14 mouse cellular contexts compared by ENCODE assay signal in the genomic region with DNA sequence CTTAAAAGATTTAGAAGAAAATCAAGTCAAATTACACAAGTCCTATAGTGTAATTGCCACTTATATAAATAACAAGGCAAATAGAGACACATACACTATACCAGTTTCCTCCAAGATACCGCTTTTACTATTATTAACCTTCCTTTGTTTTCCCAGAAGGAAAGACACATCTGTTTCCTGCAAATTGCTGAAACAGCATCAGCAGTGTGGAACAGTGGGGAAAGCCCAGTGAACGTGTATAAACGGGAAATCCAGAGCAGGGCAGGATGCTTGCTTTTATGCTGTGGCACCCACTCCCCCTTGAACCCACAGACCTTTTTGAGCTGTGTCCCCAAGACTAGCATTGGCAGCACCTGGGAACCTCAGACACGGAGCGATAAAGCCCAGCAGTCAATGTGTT. TPM values are rescaled to one million over a fixed set of nuclear protein-coding genes. Genes with fewer than 3 reads are reported as not detected.
DNase-seq lines count a peak whose midpoint lies in the region; ATAC-seq and TF ChIP-seq lines count a peak whose summit lies in the region.
"Had no signal": no experiment of that assay in that cellular context is flagged by ENCODE, and none has a peak within 500 bp of the region (broad histone marks: within the 10 kb centered on the region; RNA-seq: fewer than 3 reads in every experiment).

No protein-coding gene starts in this region.

- H3K27me3 ChIP-seq in forebrain, embryonic 14.5 days (replicated peaks; ENCODE audit: control insufficient read depth, insufficient read depth, low read length), result no peaks in the 10 kb centered on the region
- H3K27me3 ChIP-seq in forebrain, embryonic 11.5 days (ENCODE audit: control insufficient read depth, insufficient read depth, low read length), result no peaks in the 10 kb centered on the region
- H3K27me3 ChIP-seq in intestine, embryonic 15.5 days (replicated peaks), result no peaks in the 10 kb centered on the region
- no peaks in the 10 kb centered on the region for H3K27me3 ChIP-seq in intestine, postnatal 0 days (replicated peaks; ENCODE audit: control insufficient read depth, insufficient read depth, low read length)
- no peaks in the 10 kb centered on the region for H3K27me3 ChIP-seq in midbrain, embryonic 14.5 days (ENCODE audit: control insufficient read depth, insufficient read depth, low read length)
- H3K27me3 ChIP-seq in midbrain, embryonic 10.5 days (ENCODE audit: low read depth, poor library complexity, severe bottlenecking), result no peaks in the 10 kb centered on the region; the same call in 1 of the 2 replicates
- no peaks in the 10 kb centered on the region for H3K27me3 ChIP-seq in neural tube, embryonic 15.5 days (replicated peaks)
- H3K27me3 ChIP-seq: embryonic facial prominence, embryonic 13.5 days; liver, embryonic 15.5 days had no signal

- peak overlapping the region; percentile 70 for H3K27ac ChIP-seq in forebrain, embryonic 14.5 days (ENCODE audit: low read depth, low read length)
- no peak overlapping the region for H3K27ac ChIP-seq in forebrain, embryonic 11.5 days (ENCODE audit: low read depth, low read length)
- H3K27ac ChIP-seq in intestine, embryonic 15.5 days, result no peak overlapping the region
- H3K27ac ChIP-seq in intestine, postnatal 0 days (ENCODE audit: low read depth, low read length), result no peak overlapping the region
- no peak overlapping the region for H3K27ac ChIP-seq in midbrain, embryonic 14.5 days (replicated peaks; ENCODE audit: low read depth, low read length)
- H3K27ac ChIP-seq in midbrain, embryonic 10.5 days (replicated peaks), result no peak overlapping the region; the same call in 1 of the 2 replicates
- peak overlapping the region; percentile 74 for H3K27ac ChIP-seq in neural tube, embryonic 15.5 days (replicated peaks)
- H3K27ac ChIP-seq: embryonic facial prominence, embryonic 13.5 days; left cerebral cortex, adult 2 months; liver, embryonic 15.5 days had no signal

- no peak for TF ChIP-seq CTCF in intestine, postnatal 0 days (IDR thresholded peaks at IDR 0.05; ENCODE audit: low read depth)

- DNase-seq in forebrain, embryonic 14.5 days (ENCODE audit: low spot score), result peak; percentile 31
- no peak for DNase-seq in forebrain, embryonic 11.5 days (ENCODE audit: low spot score)
- peak; percentile 30 for DNase-seq in midbrain, embryonic 14.5 days
- no peak for DNase-seq in midbrain, embryonic 10.5 days (ENCODE audit: low spot score)
- no peak for DNase-seq in spleen, postnatal 14 days (ENCODE audit: low spot score in 2 of 2)
- DNase-seq: B cell, adult 2 months; kidney, postnatal 10 days; thymus, postnatal 25 days had no signal

- H3K4me2 ChIP-seq in forebrain, embryonic 14.5 days (ENCODE audit: low read length), result no peak overlapping the region
- no peak overlapping the region for H3K4me2 ChIP-seq in forebrain, embryonic 11.5 days (ENCODE audit: low read depth, low read length, severe bottlenecking)
- no peak overlapping the region for H3K4me2 ChIP-seq in intestine, embryonic 15.5 days (replicated peaks)
- no peak overlapping the region for H3K4me2 ChIP-seq in intestine, postnatal 0 days (replicated peaks; ENCODE audit: low read depth)
- H3K4me2 ChIP-seq in midbrain, embryonic 14.5 days (ENCODE audit: low read length), result no peak overlapping the region
- H3K4me2 ChIP-seq in neural tube, embryonic 15.5 days, result no peak overlapping the region
- H3K4me2 ChIP-seq: embryonic facial prominence, embryonic 13.5 days; liver, embryonic 15.5 days had no signal

- ATAC-seq in forebrain, embryonic 14.5 days, result peak; percentile 0; the same call in 1 of the 2 replicates
- no peak for ATAC-seq in forebrain, embryonic 11.5 days (replicated peaks; ENCODE audit: low FRiP score)
- ATAC-seq in intestine, embryonic 15.5 days, result 0 out of 2 replicates have a peak, but pooled peaks have one; percentile 27
- ATAC-seq in intestine, postnatal 0 days, result no peak
- no peak for ATAC-seq in midbrain, embryonic 14.5 days (ENCODE audit: low FRiP score, low TSS enrichment)
- peak; percentile 15; the same call in 1 of the 2 replicates for ATAC-seq in neural tube, embryonic 15.5 days (ENCODE audit: low FRiP score)

- H3K4me1 ChIP-seq in forebrain, embryonic 14.5 days (ENCODE audit: control insufficient read depth, insufficient read depth, low read length), result peaks cover 45% of the 10 kb centered on the region
- H3K4me1 ChIP-seq in forebrain, embryonic 11.5 days (replicated peaks; ENCODE audit: control insufficient read depth, insufficient read depth, low read length), result 0 out of 2 replicates have a peak, but pooled peaks cover 5% of the 10 kb centered on the region
- 0 out of 2 replicates have a peak, but pooled peaks cover 9% of the 10 kb centered on the region for H3K4me1 ChIP-seq in intestine, embryonic 15.5 days (replicated peaks)
- H3K4me1 ChIP-seq in intestine, postnatal 0 days (replicated peaks; ENCODE audit: control insufficient read depth, insufficient read depth, low read length), result no peaks in the 10 kb centered on the region
- peaks cover 9% of the 10 kb centered on the region for H3K4me1 ChIP-seq in midbrain, embryonic 14.5 days (ENCODE audit: control insufficient read depth, insufficient read depth, low read length)
- H3K4me1 ChIP-seq in midbrain, embryonic 10.5 days, result peaks cover 37% of the 10 kb centered on the region
- H3K4me1 ChIP-seq in neural tube, embryonic 15.5 days, result peaks cover 44% of the 10 kb centered on the region

- H3K9me3 ChIP-seq in forebrain, embryonic 14.5 days (replicated peaks; ENCODE audit: control insufficient read depth, low read length), result no peaks in the 10 kb centered on the region
- no peaks in the 10 kb centered on the region for H3K9me3 ChIP-seq in forebrain, embryonic 11.5 days (ENCODE audit: control insufficient read depth, low read length)
- no peaks in the 10 kb centered on the region for H3K9me3 ChIP-seq in intestine, embryonic 15.5 days
- H3K9me3 ChIP-seq in intestine, postnatal 0 days (ENCODE audit: control insufficient read depth), result no peaks in the 10 kb centered on the region
- no peaks in the 10 kb centered on the region for H3K9me3 ChIP-seq in midbrain, embryonic 14.5 days (ENCODE audit: control insufficient read depth, low read length)
- no peaks in the 10 kb centered on the region for H3K9me3 ChIP-seq in midbrain, embryonic 10.5 days (replicated peaks)
- H3K9me3 ChIP-seq in neural tube, embryonic 15.5 days (replicated peaks), result no peaks in the 10 kb centered on the region
- H3K9me3 ChIP-seq: embryonic facial prominence, embryonic 13.5 days; liver, embryonic 15.5 days had no signal

- H3K9ac ChIP-seq in forebrain, embryonic 14.5 days (ENCODE audit: low read length), result no peak overlapping the region
- H3K9ac ChIP-seq in forebrain, embryonic 11.5 days (ENCODE audit: low read length), result no peak overlapping the region
- H3K9ac ChIP-seq in intestine, embryonic 15.5 days, result no peak overlapping the region
- no peak overlapping the region for H3K9ac ChIP-seq in intestine, postnatal 0 days (ENCODE audit: low read depth, low read length)
- H3K9ac ChIP-seq in midbrain, embryonic 14.5 days (replicated peaks; ENCODE audit: low read length), result no peak overlapping the region
- H3K9ac ChIP-seq in neural tube, embryonic 15.5 days (replicated peaks), result no peak overlapping the region
- H3K9ac ChIP-seq: embryonic facial prominence, embryonic 13.5 days; liver, embryonic 15.5 days had no signal

- no peak overlapping the region for H3K4me3 ChIP-seq in forebrain, embryonic 14.5 days (ENCODE audit: low read depth, low read length)
- H3K4me3 ChIP-seq in forebrain, embryonic 11.5 days (ENCODE audit: low read depth, low read length), result no peak overlapping the region
- H3K4me3 ChIP-seq in intestine, embryonic 15.5 days (replicated peaks), result no peak overlapping the region
- H3K4me3 ChIP-seq in intestine, postnatal 0 days (ENCODE audit: low read depth, low read length), result no peak overlapping the region
- H3K4me3 ChIP-seq in midbrain, embryonic 14.5 days (replicated peaks; ENCODE audit: low read depth, low read length), result no peak overlapping the region
- H3K4me3 ChIP-seq in midbrain, embryonic 10.5 days, result no peak overlapping the region
- no peak overlapping the region for H3K4me3 ChIP-seq in neural tube, embryonic 15.5 days (replicated peaks)
- H3K4me3 ChIP-seq: embryonic facial prominence, embryonic 13.5 days; left cerebral cortex, adult 2 months; liver, embryonic 15.5 days had no signal

- no peaks in the 10 kb centered on the region for H3K36me3 ChIP-seq in forebrain, embryonic 14.5 days (ENCODE audit: control insufficient read depth, insufficient read depth, low read length)
- H3K36me3 ChIP-seq in forebrain, embryonic 11.5 days (ENCODE audit: control insufficient read depth, insufficient read depth, low read length), result no peaks in the 10 kb centered on the region
- no peaks in the 10 kb centered on the region for H3K36me3 ChIP-seq in intestine, embryonic 15.5 days
- no peaks in the 10 kb centered on the region for H3K36me3 ChIP-seq in intestine, postnatal 0 days (ENCODE audit: control insufficient read depth, insufficient read depth)
- no peaks in the 10 kb centered on the region for H3K36me3 ChIP-seq in midbrain, embryonic 14.5 days (ENCODE audit: control insufficient read depth, insufficient read depth, low read length)
- no peaks in the 10 kb centered on the region for H3K36me3 ChIP-seq in midbrain, embryonic 10.5 days
- no peaks in the 10 kb centered on the region for H3K36me3 ChIP-seq in neural tube, embryonic 15.5 days
- H3K36me3 ChIP-seq: embryonic facial prominence, embryonic 13.5 days; liver, embryonic 15.5 days had no signal

- 41% methylated on average over 5 of the region's 5 CpGs for WGBS in forebrain, embryonic 14.5 days
- 71% methylated on average over 5 of the region's 5 CpGs for WGBS in forebrain, embryonic 11.5 days
- 65% methylated on average over 5 of the region's 5 CpGs for WGBS in intestine, embryonic 15.5 days
- WGBS in intestine, postnatal 0 days, result 62% methylated on average over 5 of the region's 5 CpGs
- WGBS in midbrain, embryonic 14.5 days, result 56% methylated on average over 5 of the region's 5 CpGs
- 74% methylated on average over 5 of the region's 5 CpGs for WGBS in midbrain, embryonic 10.5 days
- WGBS in neural tube, embryonic 15.5 days, result 39% methylated on average over 5 of the region's 5 CpGs

RNA-seq across cellular contexts. Expression of gene Gsap, which starts 15.2 kb away (rescaled TPM):
- polyA plus RNA-seq in forebrain, embryonic 14.5 days (2014; fragmentation: Nextera tagmentation; extraction: Ambion mirVana), result 7.7 and 8.8 TPM in 2 replicates
- polyA plus RNA-seq in forebrain, embryonic 11.5 days (2014; fragmentation: Nextera tagmentation; extraction: Ambion mirVana), result 1.5 and 1.6 TPM in 2 replicates
- polyA plus RNA-seq in intestine, embryonic 15.5 days (2015; fragmentation: Nextera tagmentation; extraction: Ambion mirVana), result 1.7 and 1.9 TPM in 2 replicates
- 0.81 and 0.97 TPM in 2 replicates for polyA plus RNA-seq in intestine, postnatal 0 days (2015; fragmentation: Nextera tagmentation; extraction: Ambion mirVana)
- 9.1 and 9.2 TPM in 2 replicates for polyA plus RNA-seq in midbrain, embryonic 14.5 days (2014; fragmentation: Nextera tagmentation; extraction: Ambion mirVana)
- 1.6 and 2.6 TPM in 2 replicates for polyA plus RNA-seq in midbrain, embryonic 10.5 days (2016; fragmentation: Nextera tagmentation; extraction: Ambion mirVana)
- polyA plus RNA-seq in neural tube, embryonic 15.5 days (2015; fragmentation: Nextera tagmentation; extraction: Ambion mirVana), result 11.3 and 12.1 TPM in 2 replicates

Comparison
In these comparisons a context has a peak if more than half of its experiments do, and no peak if none do; other contexts are left out.
1. ATAC-seq: peak in forebrain, embryonic 14.5 days (single experiment), intestine, embryonic 15.5 days (single experiment) and neural tube, embryonic 15.5 days (single experiment); none in forebrain, embryonic 11.5 days (single experiment), intestine, postnatal 0 days (single experiment) and midbrain, embryonic 14.5 days (single experiment).
2. DNase-seq: peak in forebrain, embryonic 14.5 days (single experiment) and midbrain, embryonic 14.5 days (single experiment); none in forebrain, embryonic 11.5 days (single experiment), midbrain, embryonic 10.5 days (single experiment) and spleen, postnatal 14 days (0 of 2).
3. H3K27ac ChIP-seq: peak in forebrain, embryonic 14.5 days (single experiment) and neural tube, embryonic 15.5 days (single experiment); none in forebrain, embryonic 11.5 days (single experiment), intestine, embryonic 15.5 days (single experiment), intestine, postnatal 0 days (single experiment), midbrain, embryonic 14.5 days (single experiment) and midbrain, embryonic 10.5 days (single experiment).